Mouse (Mus musculus) cerebellum, postnatal 14 days (tissue): ENCODE measurements around the gene Lmf2.

Source experiments
- DNase-seq, 2 experiments: peaks; one replicate each; pipeline ENCODE4 v3.0.0; 2021; ENCODE audit warnings: mixed read lengths in 2 of 2

Lmf2 gene

GRCm38 (mm10) chr15:89314511-89315189 lies 40.8 kb downstream of the Lmf2 start:
- DNase-seq, result peak; percentile 55 to 68

GRCm38 (mm10) chr15:89314107-89314506 lies 41.4 kb downstream of the Lmf2 start:
- DNase-seq, result no peak

- DNase-seq, result peak in 1 of 2 experiments; percentile 51
These were observed 42.1 kb downstream of the Lmf2 start for GRCm38 (mm10) chr15:89313359-89313758.

GRCm38 (mm10) chr15:89309962-89310498 lies 45.4 kb downstream of the Lmf2 start:
- peak; percentile 68 to 72 for DNase-seq

- DNase-seq, result peak in 1 of 2 experiments; percentile 44
These were observed 46.9 kb downstream of the Lmf2 start for GRCm38 (mm10) chr15:89308406-89309139.

GRCm38 (mm10) chr15:89307461-89307860 lies 48.0 kb downstream of the Lmf2 start:
- peak in 1 of 2 experiments; percentile 14 for DNase-seq

GRCm38 (mm10) chr15:89305966-89306365 lies 49.5 kb downstream of the Lmf2 start:
- no peak for DNase-seq
